Mouse (Mus musculus) kidney, postnatal 36 days (tissue): ENCODE data around the gene Lypd4.
"Not testable (repeated sequence)": the region's sequence is repeated elsewhere in the genome, so short reads cannot be mapped to it uniquely, and the experiment has no call there.

Experiments
- DNase-seq, 2 experiments: peaks; one replicate each; pipeline ENCODE4 v3.0.0; 2021 to 2022; ENCODE audit warnings: mixed read lengths in 2 of 2

Gene Lypd4

GRCm38 (mm10) chr7:24845713-24846112 lies 24.0 kb downstream of the Lypd4 start:
- no peak for DNase-seq

- no peak for DNase-seq
These were observed 24.6 kb downstream of the Lypd4 start for GRCm38 (mm10) chr7:24845181-24845580.

- DNase-seq = peak in 1 of 2 experiments; percentile 4
These were observed 25.6 kb downstream of the Lypd4 start for GRCm38 (mm10) chr7:24844144-24844543.

GRCm38 (mm10) chr7:24841009-24841408 lies 28.7 kb downstream of the Lypd4 start:
- DNase-seq = no peak

- no peak for DNase-seq
These were observed 29.4 kb downstream of the Lypd4 start for GRCm38 (mm10) chr7:24840331-24840730.

- DNase-seq = no peak
These were observed 30.3 kb downstream of the Lypd4 start for GRCm38 (mm10) chr7:24839410-24839808.

GRCm38 (mm10) chr7:24838732-24839409 lies 30.9 kb downstream of the Lypd4 start:
- DNase-seq = not testable (repeated sequence)

- DNase-seq = no peak
These were observed 42.6 kb downstream of the Lypd4 start for GRCm38 (mm10) chr7:24827181-24827580.

GRCm38 (mm10) chr7:24824452-24824851 lies 45.3 kb downstream of the Lypd4 start:
- DNase-seq = no peak

GRCm38 (mm10) chr7:24817502-24817901 lies 52.2 kb downstream of the Lypd4 start:
- peak; percentile 74 to 87 for DNase-seq
